In genomic region chr2:38378346-38378745, GRCm38 (mm10) we compare ENCODE assay signal across 8 mouse cellular contexts. TPM values are rescaled to one million over a fixed set of nuclear protein-coding genes. Genes with fewer than 3 reads are reported as not detected.
A peak's percentile ranks its signal among the peaks of the same experiment; 100 is the strongest.
DNase-seq lines count a peak whose midpoint lies in the region; ATAC-seq and TF ChIP-seq lines count a peak whose summit lies in the region.
"Had no signal": no experiment of that assay in that cellular context is flagged by ENCODE, and none has a peak within 500 bp of the region (broad histone marks: within the 10 kb centered on the region; RNA-seq: fewer than 3 reads in every experiment).

No protein-coding gene starts in this region.

- intact Hi-C loops in left cerebral cortex, postnatal 4 days (cut with DNase I), result no loop called here

- no peak overlapping the region for H3K4me2 ChIP-seq in liver, embryonic 12.5 days

- no peak for TF ChIP-seq POLR2A in liver, adult 2 months (IDR thresholded peaks at IDR 0.05; ENCODE audit: extremely low read depth, insufficient read depth, low read length)
- no peak for TF ChIP-seq POLR2A in brain, embryonic 14.5 days (IDR thresholded peaks at IDR 0.05; ENCODE audit: borderline replicate concordance, extremely low read depth, insufficient read depth, insufficient read length, poor library complexity, severe bottlenecking)

- peak; percentile 23 for DNase-seq in liver, adult 2 months (ENCODE audit: extremely low read depth, low read depth, low spot score)
- peak; percentile 45 for DNase-seq in ES-E14 (ENCODE audit: low read depth, low spot score)
- no peak for DNase-seq in brain, embryonic 14.5 days (ENCODE audit: low read depth)
- no peak for DNase-seq in right cerebral cortex, postnatal 25 days
- DNase-seq in left cerebral cortex, postnatal 4 days, result no peak
- DNase-seq: layer of hippocampus, postnatal 36 days had no signal

- peak; percentile 22; the same call in 1 of the 2 replicates for TF ChIP-seq CTCF in liver, adult 2 months (IDR thresholded peaks at IDR 0.05; ENCODE audit: low read depth, low read length)
- peak; percentile 44; the same call in 1 of the 2 replicates for TF ChIP-seq CTCF in brain, embryonic 14.5 days (IDR thresholded peaks at IDR 0.05; ENCODE audit: borderline replicate concordance, extremely low read depth, insufficient read depth, insufficient read length)

- H3K79me2 ChIP-seq in liver, adult 2 months (ENCODE audit: control insufficient read depth, insufficient read depth, low read length), result no peaks in the 10 kb centered on the region

- H3K27ac ChIP-seq in liver, adult 2 months (replicated peaks; ENCODE audit: insufficient read depth, low read depth, low read length), result no peak overlapping the region
- H3K27ac ChIP-seq in liver, embryonic 12.5 days, result no peak overlapping the region
- no peak overlapping the region for H3K27ac ChIP-seq in ES-E14 (ENCODE audit: insufficient read depth, low read depth, low read length, poor library complexity, severe bottlenecking)

- no peaks in the 10 kb centered on the region for H3K36me3 ChIP-seq in liver, adult 2 months (ENCODE audit: control insufficient read depth, insufficient read depth, low read length)
- H3K36me3 ChIP-seq in liver, embryonic 12.5 days, result no peaks in the 10 kb centered on the region
- no peaks in the 10 kb centered on the region for H3K36me3 ChIP-seq in ES-E14 (ENCODE audit: control insufficient read depth, insufficient read depth, low read length, poor library complexity, severe bottlenecking)

- in situ Hi-C loops in ES-E14 (cut with MboI; ENCODE audit: low sequenced_read_pairs in 2 of 2, unreplicated experiment in 2 of 2), result no loop called here

- no peak overlapping the region for H3K4me3 ChIP-seq in liver, adult 2 months (ENCODE audit: insufficient read depth, low read depth, low read length)
- H3K4me3 ChIP-seq in liver, embryonic 12.5 days, result no peak overlapping the region
- H3K4me3 ChIP-seq in ES-E14 (ENCODE audit: insufficient read depth in 1 of 2, low read depth in 1 of 2, low read length in 2 of 2, poor library complexity in 1 of 2, severe bottlenecking in 1 of 2), result no peak overlapping the region

- no peak for ATAC-seq in liver, embryonic 12.5 days
- peak; percentile 73 for ATAC-seq in megakaryocyte progenitor cell, adult 5-6 weeks (replicated peaks; ENCODE audit: poor library complexity)

- H3K27me3 ChIP-seq in liver, adult 2 months (ENCODE audit: control insufficient read depth, insufficient read depth, low read length), result no peaks in the 10 kb centered on the region
- peaks cover 95% of the 10 kb centered on the region for H3K27me3 ChIP-seq in liver, embryonic 12.5 days (replicated peaks)

- no peaks in the 10 kb centered on the region for H3K4me1 ChIP-seq in liver, adult 2 months (ENCODE audit: control insufficient read depth, insufficient read depth, low read length)
- peaks cover 10% of the 10 kb centered on the region for H3K4me1 ChIP-seq in liver, embryonic 12.5 days
- peaks cover 0 to 5% of the 10 kb centered on the region in 2 experiments; a peak in 2 of 4 replicates for H3K4me1 ChIP-seq in ES-E14 (ENCODE audit: control insufficient read depth in 2 of 2, insufficient read depth in 2 of 2, low read length in 2 of 2, poor library complexity in 1 of 2)

- no peak overlapping the region for H3K9ac ChIP-seq in liver, adult 2 months (ENCODE audit: low read depth, low read length)
- no peak overlapping the region for H3K9ac ChIP-seq in liver, embryonic 12.5 days
- no peak overlapping the region for H3K9ac ChIP-seq in ES-E14 (ENCODE audit: insufficient read depth, low read depth, low read length, poor library complexity, severe bottlenecking)

- no peaks in the 10 kb centered on the region for H3K9me3 ChIP-seq in liver, embryonic 12.5 days (replicated peaks)
- no peaks in the 10 kb centered on the region for H3K9me3 ChIP-seq in ES-E14 (ENCODE audit: control insufficient read depth, insufficient read depth, low read depth, low read length)

- WGBS in liver, adult 2 months, result 48% methylated on average over 5 of the region's 5 CpGs
- 15% methylated on average over 5 of the region's 5 CpGs for WGBS in liver, embryonic 12.5 days (ENCODE audit: insufficient replicate concordance)

TF ChIP-seq in ES-E14, 5 proteins besides CTCF, POLR2A, EP300 and RAD21:
- TF ChIP-seq CHD2 (IDR thresholded peaks at IDR 0.05; ENCODE audit: low read depth, low read length) (no peak), MAFK (IDR thresholded peaks at IDR 0.05; ENCODE audit: insufficient read depth, low read depth, low read length) (no peak), ZC3H11A (IDR thresholded peaks at IDR 0.05; ENCODE audit: borderline replicate concordance, low read depth, low read length) (no peak), ZNF384 (IDR thresholded peaks at IDR 0.05; ENCODE audit: low read depth, low read length) (no peak), HCFC1 (IDR thresholded peaks at IDR 0.05; ENCODE audit: borderline replicate concordance, insufficient read depth, low read length) (no peak)

RNA-seq across cellular contexts. Expression of gene Lhx2, which starts 39.3 kb away (rescaled TPM):
- total RNA-seq in liver, adult 2 months (2014; rRNA removed), result 1.3 and 3.6 TPM in 2 replicates
- polyA plus RNA-seq in liver, adult 2 months (2012; rRNA removed), result 4.6 and 5.4 TPM in 2 replicates
- 8.2 and 8.6 TPM in 2 replicates for polyA plus RNA-seq in liver, embryonic 12.5 days (2016; fragmentation: Nextera tagmentation; extraction: Ambion mirVana)
- 0.32 and 0.36 TPM in 2 replicates for total RNA-seq in ES-E14 (2012; rRNA removed)
- polyA plus RNA-seq in brain, embryonic 14.5 days (2012; rRNA removed), result 160 and 273 TPM in 2 replicates
- not detected in 2 replicates for total RNA-seq in megakaryocyte progenitor cell, adult 5-6 weeks (2015)
- total RNA-seq in megakaryocyte progenitor cell, adult 5-6 weeks (2017), result not detected in 2 replicates
- 100 to 1,000 TPM; 110 to 128 TPM for total RNA-seq in left cerebral cortex, postnatal 4 days (2021)

Comparison
In these comparisons a context has a peak if more than half of its experiments do, and no peak if none do; other contexts are left out.
1. DNase-seq: peak in liver, adult 2 months (single experiment) and ES-E14 (single experiment); none in brain, embryonic 14.5 days (single experiment), right cerebral cortex, postnatal 25 days (single experiment) and left cerebral cortex, postnatal 4 days (single experiment).
2. RNA of gene Lhx2, which starts 39.3 kb away (total RNA-seq): 110 to 128 TPM in left cerebral cortex, postnatal 4 days; 1.3 to 3.6 TPM in liver, adult 2 months, 0.32 to 0.36 TPM in ES-E14 and not detected in megakaryocyte progenitor cell, adult 5-6 weeks; every median in the first group is over 10 times any median in the second.